Mouse (Mus musculus) liver (tissue): Measurements from ENCODE around the gene Banf2.

Experiments
- DNase-seq: peaks from one replicate; pipeline ENCODE4 v3.0.0-alpha.2; 2020; ENCODE audit warnings: mixed read lengths

The Banf2 gene

DNA sequence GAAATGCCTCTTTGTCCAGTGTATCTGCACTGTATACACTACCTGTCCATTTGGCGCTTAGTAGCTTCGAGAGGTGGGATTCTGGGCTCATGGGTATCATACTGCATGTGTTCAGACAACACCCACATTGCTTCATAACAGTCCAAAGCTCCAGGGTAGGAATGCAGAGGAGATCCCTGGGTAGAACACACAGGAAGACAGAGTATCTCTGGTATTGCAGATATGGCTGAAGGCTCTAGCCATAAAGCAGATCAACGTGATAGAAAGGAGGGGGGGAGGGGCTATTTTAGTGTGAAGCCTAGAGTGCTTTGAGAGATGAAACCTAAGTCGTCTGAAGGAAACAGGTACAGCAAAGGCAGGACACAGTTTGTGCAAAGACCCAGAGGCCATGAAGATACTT lies 6.4 kb upstream of the Banf2 start:
- no peak for DNase-seq

GRCm38 (mm10) chr2:144030791-144031190 lies 2.1 kb upstream of the Banf2 start:
- DNase-seq = no peak

DNA sequence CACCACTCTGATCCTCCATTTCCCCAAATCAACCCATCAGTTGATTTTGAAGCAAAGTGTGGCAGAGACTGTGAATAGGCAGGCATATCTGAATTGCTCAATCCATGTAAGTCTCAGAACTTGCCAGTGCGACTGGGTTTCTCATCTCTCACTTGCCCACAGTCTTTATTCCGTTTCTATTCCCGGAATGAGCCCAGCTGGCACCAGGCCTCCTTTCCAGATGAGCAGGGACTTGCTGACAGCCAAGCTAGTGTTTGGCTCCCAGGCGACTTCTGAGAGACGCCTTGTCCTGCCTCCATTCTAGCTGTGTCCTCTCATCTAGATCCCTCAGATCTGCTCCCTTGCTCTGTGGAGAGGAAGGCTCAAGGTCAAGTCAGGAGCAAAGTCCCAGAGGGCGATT lies 11.9 kb downstream of the Banf2 start:
- no peak for DNase-seq

DNA sequence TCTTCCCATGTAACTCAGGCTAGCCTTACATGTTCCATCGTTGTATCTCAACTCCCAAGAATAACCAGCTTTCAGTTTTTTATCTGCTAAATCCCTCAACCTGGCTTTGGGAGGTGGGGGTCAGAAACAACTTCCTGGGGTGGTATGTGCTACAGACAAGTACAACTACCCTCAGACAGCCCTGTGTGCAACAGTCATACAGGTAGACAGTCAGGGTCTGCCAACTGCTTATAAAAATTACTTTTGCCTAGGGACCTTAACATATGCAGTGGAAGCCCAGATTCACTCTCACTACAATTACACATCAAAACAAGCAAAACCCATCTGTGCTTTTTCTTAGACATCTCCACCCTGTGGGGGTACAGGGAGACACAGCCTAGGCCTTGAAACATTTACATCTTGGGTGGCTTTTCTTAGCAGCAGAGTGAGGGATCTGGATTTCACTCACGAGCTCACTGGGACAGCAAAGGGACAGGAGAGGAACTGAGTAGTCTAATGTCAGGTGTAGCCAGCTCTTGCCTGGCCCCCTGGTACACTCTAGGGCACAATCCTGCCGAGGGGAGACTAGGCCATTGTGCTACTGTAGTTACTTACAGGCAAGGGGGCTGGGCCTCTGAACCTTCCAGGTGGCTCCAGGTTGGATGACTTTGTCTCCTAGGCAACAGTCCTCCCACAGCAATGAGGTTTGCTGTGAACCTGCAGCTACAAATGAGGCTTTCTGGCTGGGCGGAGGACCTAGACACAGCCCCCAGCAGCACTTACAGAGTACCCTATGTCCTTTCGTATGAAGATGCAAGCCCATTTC lies 13.1 kb downstream of the Banf2 start:
- no peak for DNase-seq

DNA sequence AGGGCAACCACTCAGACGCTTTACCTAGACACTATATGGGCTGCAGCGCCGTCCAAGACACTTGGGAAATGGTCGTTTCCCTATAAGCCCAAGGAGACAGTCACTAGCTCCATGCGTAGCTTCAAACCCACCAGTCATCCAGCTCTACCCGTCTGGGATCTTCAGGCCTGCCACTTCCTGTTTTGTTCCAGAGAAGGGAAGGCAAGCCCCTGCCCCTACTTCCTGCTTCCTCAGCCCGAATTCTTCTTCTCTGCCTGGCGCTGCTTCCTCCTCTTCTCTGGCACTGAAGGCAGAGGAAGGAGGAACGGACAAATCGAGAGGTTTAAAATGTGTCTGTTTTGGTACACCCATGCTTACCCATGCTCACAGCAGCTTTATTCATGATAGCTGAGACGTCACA lies 14.1 kb downstream of the Banf2 start:
- DNase-seq = peak; percentile 13

DNA sequence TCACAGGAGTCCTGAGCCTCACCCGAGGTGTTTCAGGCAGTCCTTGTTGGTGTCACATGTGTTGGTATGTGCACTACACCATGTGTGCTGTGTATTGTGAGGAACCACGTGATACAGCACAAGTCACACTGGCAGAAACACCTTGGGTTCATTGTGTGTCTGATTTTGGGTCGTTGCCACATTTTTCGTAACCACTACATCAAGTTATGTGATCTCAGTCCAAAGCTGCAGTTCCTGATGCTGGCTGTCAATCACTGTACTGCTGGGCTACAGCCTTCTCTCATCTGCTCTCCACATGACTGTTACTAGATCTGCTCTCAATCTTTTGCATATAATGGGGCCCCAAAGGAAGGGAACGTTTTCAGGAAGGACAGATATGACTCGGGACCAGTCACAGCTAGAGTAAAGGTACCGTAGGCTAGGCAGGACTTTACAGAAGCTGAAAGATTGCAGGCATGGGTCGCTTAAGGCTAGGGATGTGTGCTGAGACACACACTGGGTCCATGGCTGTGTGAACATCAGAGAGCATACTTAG lies 17.4 kb downstream of the Banf2 start:
- DNase-seq = no peak

DNA sequence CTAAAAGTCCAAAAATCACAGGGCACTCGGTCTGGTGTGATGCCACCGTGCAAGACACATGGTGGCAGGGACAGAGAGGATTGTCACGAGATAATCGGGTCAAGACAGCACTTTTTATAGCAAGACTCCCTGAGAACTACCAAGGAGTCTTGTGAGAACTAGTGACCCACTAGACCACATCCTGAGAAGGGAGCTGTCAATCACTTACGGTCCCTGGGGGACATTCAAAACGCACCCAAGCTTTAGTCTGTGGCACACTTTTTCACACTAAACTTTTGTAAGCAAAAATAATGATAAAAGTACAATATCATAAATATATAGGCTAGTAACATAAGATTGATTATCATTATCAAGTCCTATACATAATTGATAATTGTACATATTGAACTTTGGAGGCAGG lies 18.0 kb downstream of the Banf2 start:
- no peak for DNase-seq

DNA sequence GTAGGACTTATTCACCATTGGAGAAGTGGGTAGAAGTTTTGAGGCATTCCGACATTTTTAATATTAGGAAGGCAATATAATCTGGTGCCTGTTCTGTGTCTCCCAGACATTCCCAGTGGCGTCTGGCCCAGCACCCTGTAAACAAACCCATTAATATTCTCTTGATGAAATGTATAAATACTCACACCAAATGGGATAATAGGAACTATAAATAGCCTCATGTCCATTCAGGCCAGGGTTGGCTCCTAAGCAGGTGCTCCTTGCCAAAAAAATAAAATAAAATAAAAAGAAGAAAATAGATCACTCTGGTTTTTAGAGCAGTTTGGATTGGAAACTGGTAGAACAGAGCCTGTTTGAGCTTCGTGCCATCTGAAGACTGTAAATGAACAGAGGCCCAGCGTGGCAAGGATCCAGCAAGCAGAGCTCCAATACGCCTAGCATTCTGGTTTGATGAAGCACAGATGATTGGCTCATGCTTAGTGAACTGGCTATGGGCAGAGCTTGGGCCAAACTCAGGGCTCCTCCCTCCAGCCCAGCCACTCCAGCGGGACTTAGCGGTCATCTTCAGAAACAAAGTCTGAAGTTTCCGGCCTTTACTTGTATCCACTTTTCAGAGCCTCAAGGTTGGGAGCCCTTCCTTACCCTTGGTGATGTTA lies 19.7 kb downstream of the Banf2 start:
- DNase-seq = no peak

GRCm38 (mm10) chr2:144057735-144058134 lies 24.9 kb downstream of the Banf2 start:
- DNase-seq = no peak

- no peak for DNase-seq
Observed at GRCm38 (mm10) chr2:144061701-144062100, 28.8 kb downstream of the Banf2 start.

- DNase-seq = no peak
Observed at GRCm38 (mm10) chr2:144065499-144065898, 32.6 kb downstream of the Banf2 start.

GRCm38 (mm10) chr2:144069663-144070062 lies 36.8 kb downstream of the Banf2 start:
- DNase-seq = no peak

DNA sequence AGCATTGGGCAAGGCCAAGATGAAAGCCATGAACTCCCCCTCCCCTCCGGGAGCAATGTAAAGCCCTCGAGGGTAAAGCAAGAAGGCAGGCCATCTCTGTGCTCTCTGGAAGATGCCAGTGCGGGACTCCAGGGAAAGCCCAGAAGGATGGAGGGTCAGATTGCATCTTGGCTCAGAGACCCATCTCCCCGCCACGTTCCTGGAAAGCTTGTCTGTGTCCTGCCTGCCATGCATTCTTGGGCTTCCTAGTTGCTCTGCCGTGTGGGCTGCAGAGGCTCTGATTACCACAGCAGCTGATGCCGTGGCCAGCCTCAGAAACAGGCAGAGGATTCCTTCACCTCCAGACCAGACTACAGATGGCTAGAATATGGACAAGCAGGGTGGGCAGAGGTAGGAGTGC lies 37.6 kb downstream of the Banf2 start:
- DNase-seq = no peak

- no peak for DNase-seq
Observed at GRCm38 (mm10) chr2:144072642-144073041, 39.8 kb downstream of the Banf2 start.

DNA sequence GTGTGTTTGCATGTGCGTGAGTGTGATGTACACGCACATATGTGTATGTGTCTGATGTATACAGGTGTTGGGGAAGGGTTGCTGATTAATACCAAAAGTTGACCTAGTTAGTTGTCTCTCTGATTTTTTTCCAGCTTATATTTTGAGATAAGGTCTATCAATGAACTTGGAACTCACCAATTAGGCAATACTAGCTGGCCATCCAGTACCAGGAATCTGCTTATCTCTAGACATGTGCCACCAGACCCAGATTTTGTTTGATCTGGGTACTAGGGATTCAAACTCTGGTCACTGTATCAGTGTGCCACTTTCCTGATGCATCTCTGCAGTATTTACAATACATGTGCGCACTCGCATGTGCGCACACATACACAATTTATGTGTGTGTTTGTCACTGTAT lies 41.2 kb downstream of the Banf2 start:
- DNase-seq = no peak

DNA sequence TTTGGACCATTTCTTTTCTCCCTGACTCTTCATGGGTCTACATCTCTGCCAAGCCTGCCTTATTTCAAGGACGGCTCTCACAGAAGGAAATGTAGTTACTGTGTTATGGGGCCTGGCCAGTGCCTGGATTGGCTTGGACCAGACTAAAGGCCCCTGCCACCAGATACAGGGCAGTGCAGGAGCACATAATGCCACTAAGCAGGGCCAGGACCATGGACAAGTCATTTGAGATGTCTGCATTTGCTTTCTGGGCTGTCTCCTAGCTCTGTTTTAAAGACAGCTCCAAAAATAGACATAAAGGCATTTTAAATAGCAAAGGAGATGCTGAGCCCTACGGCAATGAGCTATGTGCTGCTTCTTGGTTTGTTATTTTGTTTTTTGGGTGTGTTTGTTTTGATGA lies 43.8 kb downstream of the Banf2 start:
- no peak for DNase-seq

DNA sequence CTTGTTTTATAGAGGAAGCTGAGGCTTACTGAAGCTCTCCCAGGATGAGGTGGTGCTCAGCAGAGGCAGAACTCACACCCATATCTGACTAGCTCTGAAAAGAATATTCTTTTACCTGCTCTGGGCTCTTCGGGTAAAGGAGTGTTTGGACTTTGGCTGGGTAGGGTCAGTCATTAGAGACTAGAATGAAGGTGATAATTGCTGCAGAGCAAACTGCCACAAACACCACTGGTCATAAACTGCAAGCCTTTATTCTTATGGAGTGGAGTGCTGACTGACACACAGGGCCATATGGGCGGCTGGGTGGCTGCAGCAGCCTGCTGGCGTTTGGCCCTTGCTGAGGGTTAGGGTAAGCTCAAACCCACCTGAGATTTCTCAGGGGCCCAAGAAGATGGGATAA lies 46.0 kb downstream of the Banf2 start:
- DNase-seq = no peak

- DNase-seq = peak; percentile 32
Observed at GRCm38 (mm10) chr2:144086183-144086847, 53.5 kb downstream of the Banf2 start.

DNA sequence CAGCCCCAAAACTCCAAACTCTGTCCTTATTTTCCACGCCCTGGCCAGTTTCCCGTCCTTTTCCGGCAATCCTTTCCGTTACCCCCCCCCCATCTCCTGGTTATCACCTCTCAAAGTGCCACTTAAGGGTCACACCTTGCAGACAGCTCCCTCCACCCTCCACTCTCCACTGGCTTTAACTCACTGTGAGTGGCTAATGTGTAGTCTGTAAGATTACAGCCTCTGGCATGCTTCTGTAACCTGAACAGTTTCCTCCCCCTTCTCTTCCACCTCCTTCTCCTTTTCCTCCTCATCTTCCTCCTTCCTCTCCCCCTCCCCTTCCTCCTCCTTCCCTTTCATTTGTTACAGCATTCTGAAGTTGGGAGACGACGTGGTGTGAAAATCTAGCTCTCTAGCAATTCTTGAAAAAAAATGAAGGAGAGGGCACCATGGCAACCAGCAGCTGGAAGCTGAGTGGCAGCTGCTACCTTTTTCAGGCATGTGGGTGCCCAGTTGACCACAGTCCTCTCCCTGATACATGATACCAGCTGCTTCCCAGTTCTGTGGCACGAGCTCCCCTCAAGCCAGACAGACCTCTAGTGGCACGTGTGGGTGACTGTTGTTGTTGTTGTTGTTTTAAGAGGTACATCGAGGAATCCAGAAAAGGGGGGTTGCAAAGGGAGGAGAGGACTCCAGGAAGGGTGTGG lies 55.2 kb downstream of the Banf2 start:
- DNase-seq = no peak

GRCm38 (mm10) chr2:144092767-144093166 lies 59.9 kb downstream of the Banf2 start:
- no peak for DNase-seq

DNA sequence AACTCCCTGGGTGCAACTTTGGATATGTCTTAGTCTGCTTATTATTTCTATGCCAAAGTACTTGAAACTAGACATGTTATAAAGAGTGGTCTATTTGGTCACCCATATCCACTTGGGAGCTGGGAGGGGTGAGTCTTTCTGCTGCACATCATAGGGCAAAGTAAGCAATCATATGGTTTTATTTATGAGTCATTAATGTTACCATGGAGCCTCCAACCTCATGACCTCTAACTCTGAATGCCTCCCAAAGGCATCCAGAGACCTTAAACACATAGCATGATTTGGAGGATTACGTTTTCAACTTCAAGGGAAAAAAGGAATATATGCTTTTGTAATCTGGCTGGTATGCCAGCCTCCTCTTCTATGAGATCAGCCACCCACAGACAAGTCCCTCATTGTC lies 61.9 kb downstream of the Banf2 start:
- no peak for DNase-seq

GRCm38 (mm10) chr2:144101463-144101961 lies 68.7 kb downstream of the Banf2 start:
- DNase-seq = no peak

- no peak for DNase-seq
Observed at GRCm38 (mm10) chr2:144107374-144107773, 74.5 kb downstream of the Banf2 start.
